Mouse (Mus musculus) spleen, adult 2 months (tissue): ENCODE measurements around the gene Zfr2. TPM values are rescaled to one million over a fixed set of nuclear protein-coding genes. Genes with fewer than 3 reads are reported as not detected.

ENCODE experiments used
- DNase-seq, 2 experiments: peaks; one replicate each; pipeline versions ENCODE4 v3.0.0 to v3.0.0-alpha.2; 2012 to 2021; ENCODE audit warnings: low spot score in 2 of 2, low read depth in 1 of 2
- H3K27ac ChIP-seq: fragments of 200-500 bp; 2 replicates; pipeline ENCODE4 v1.5.1; 2012; ENCODE audit warnings: low read length, inconsistent platforms; ENCODE audit not compliant: insufficient read depth
- H3K27me3 ChIP-seq: fragments of 200-500 bp; 2 replicates; pipeline ENCODE4 v1.6.1; 2012; ENCODE audit warnings: mild to moderate bottlenecking, moderate library complexity, low read length, inconsistent platforms; ENCODE audit not compliant: control insufficient read depth, insufficient read depth
- H3K36me3 ChIP-seq: fragments of 200-500 bp; 2 replicates; pipeline ENCODE4 v1.6.1; 2012; ENCODE audit warnings: mild to moderate bottlenecking, low read length, inconsistent platforms; ENCODE audit not compliant: control insufficient read depth, insufficient read depth
- H3K4me1 ChIP-seq: fragments of 200-500 bp; 2 replicates; pipeline ENCODE4 v1.6.1; 2011; ENCODE audit warnings: inconsistent platforms; ENCODE audit not compliant: control insufficient read depth, insufficient read depth, insufficient read length
- H3K4me3 ChIP-seq: fragments of 200-500 bp; 2 replicates; pipeline ENCODE4 v1.5.1; 2011; ENCODE audit warnings: mild to moderate bottlenecking, inconsistent platforms; ENCODE audit not compliant: insufficient read depth, insufficient read length; ENCODE audit errors: extremely low read depth
- CTCF ChIP-seq: fragments of 200-500 bp; IDR thresholded peaks from 2 replicates; pipeline ENCODE4 v1.5.1; 2011; ENCODE audit warnings: mild to moderate bottlenecking, inconsistent platforms; ENCODE audit not compliant: insufficient read depth, insufficient read length, insufficient replicate concordance; ENCODE audit errors: extremely low read depth
- POLR2A ChIP-seq: fragments of 200-500 bp; IDR thresholded peaks from 2 replicates; pipeline ENCODE4 v1.6.1; 2011; ENCODE audit warnings: low read depth, low read length, inconsistent platforms
- WGBS: fragments of 180-500 bp; shearing (Covaris S2); methylation state at CpG from one replicate; pipeline ENCODE4 v1.1.7; 2018; 5-methylcytosine and 5-hydroxymethylcytosine counted together
- polyA plus RNA-seq: library from polyadenylated mRNA; depleted of rRNA; stranded (reverse); fragments of >200 nt; gene quantifications from 2 replicates; pipeline ENCODE4 v1.2.3, GENCODE M21; 2012

Gene Zfr2
- polyA plus RNA-seq, 1 experiment = 5.5 TPM

GRCm38 (mm10) chr10:81286586-81286985 lies 53.6 kb downstream of the Zfr2 start:
- no peak for DNase-seq
- TF ChIP-seq CTCF (no peak), POLR2A (no peak)
- 45% methylated on average over 6 of the region's 6 CpGs for WGBS
- no peak overlapping the region for H3K4me3 ChIP-seq
- H3K4me1 ChIP-seq = peaks cover 12% of the 10 kb centered on the region; the same call in 1 of the 2 replicates
- H3K36me3 ChIP-seq = no peaks in the 10 kb centered on the region
- no peak overlapping the region for H3K27ac ChIP-seq
- H3K27me3 ChIP-seq = no peaks in the 10 kb centered on the region

- Histone ChIP-seq H3K4me1 (peaks cover 15% of the 10 kb centered on the region; the same call in 1 of the 2 replicates), H3K4me3 (no peak overlapping the region), H3K27ac (no peak overlapping the region), H3K36me3 (no peaks in the 10 kb centered on the region), H3K27me3 (no peaks in the 10 kb centered on the region)
- 74% methylated on average over 8 of the region's 8 CpGs for WGBS
- DNase-seq = peak in 1 of 2 experiments; percentile 64
- TF ChIP-seq CTCF = peak; percentile 66; the same call in 1 of the 2 replicates
- TF ChIP-seq POLR2A = no peak
Observed at GRCm38 (mm10) chr10:81287513-81288157, 54.7 kb downstream of the Zfr2 start.

GRCm38 (mm10) chr10:81288601-81289000 lies 55.6 kb downstream of the Zfr2 start:
- TF ChIP-seq CTCF (no peak), POLR2A (no peak)
- Histone ChIP-seq H3K4me1 (peaks cover 16% of the 10 kb centered on the region; the same call in 1 of the 2 replicates), H3K27me3 (no peaks in the 10 kb centered on the region), H3K36me3 (no peaks in the 10 kb centered on the region), H3K27ac (no peak overlapping the region), H3K4me3 (no peak overlapping the region)
- DNase-seq = peak in 1 of 2 experiments; percentile 35
- 44% methylated on average over 6 of the region's 6 CpGs for WGBS

DNA sequence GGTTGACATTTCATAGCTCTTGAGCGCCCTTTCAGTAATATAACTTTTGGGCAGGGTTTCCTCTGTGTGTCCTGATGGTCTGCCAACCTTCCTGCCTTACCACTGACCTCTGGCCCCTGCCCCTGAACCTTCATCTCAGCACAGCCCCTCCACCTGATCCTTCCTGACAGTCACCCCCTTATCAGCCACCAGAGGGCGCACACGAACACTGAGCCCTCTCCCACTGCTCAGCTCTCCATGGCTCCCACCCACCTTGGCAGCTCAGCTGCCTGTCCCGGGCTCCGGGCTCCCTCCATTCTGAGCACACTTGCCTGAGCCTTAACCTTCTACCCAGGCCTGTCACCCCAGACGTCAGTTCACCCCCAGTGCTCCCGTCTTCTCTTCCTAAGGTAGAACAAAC lies 56.3 kb downstream of the Zfr2 start:
- TF ChIP-seq POLR2A (no peak), CTCF (peak; percentile 94)
- peak in 1 of 2 experiments; percentile 54 for DNase-seq
- no peak overlapping the region for H3K27ac ChIP-seq
- H3K27me3 ChIP-seq = no peaks in the 10 kb centered on the region
- no peaks in the 10 kb centered on the region for H3K36me3 ChIP-seq
- H3K4me1 ChIP-seq = peaks cover 23% of the 10 kb centered on the region; the same call in 1 of the 2 replicates
- no peak overlapping the region for H3K4me3 ChIP-seq
- 14% methylated on average over 7 of the region's 7 CpGs for WGBS

GRCm38 (mm10) chr10:81289811-81290210 lies 56.9 kb downstream of the Zfr2 start:
- H3K4me1 ChIP-seq = peaks cover 27% of the 10 kb centered on the region; the same call in 1 of the 2 replicates
- 77% methylated on average over 14 of the region's 14 CpGs for WGBS
- TF ChIP-seq POLR2A = no peak
- no peak for TF ChIP-seq CTCF
- no peaks in the 10 kb centered on the region for H3K36me3 ChIP-seq
- H3K27me3 ChIP-seq = no peaks in the 10 kb centered on the region
- no peak overlapping the region for H3K4me3 ChIP-seq
- H3K27ac ChIP-seq = no peak overlapping the region
- DNase-seq = no peak

DNA sequence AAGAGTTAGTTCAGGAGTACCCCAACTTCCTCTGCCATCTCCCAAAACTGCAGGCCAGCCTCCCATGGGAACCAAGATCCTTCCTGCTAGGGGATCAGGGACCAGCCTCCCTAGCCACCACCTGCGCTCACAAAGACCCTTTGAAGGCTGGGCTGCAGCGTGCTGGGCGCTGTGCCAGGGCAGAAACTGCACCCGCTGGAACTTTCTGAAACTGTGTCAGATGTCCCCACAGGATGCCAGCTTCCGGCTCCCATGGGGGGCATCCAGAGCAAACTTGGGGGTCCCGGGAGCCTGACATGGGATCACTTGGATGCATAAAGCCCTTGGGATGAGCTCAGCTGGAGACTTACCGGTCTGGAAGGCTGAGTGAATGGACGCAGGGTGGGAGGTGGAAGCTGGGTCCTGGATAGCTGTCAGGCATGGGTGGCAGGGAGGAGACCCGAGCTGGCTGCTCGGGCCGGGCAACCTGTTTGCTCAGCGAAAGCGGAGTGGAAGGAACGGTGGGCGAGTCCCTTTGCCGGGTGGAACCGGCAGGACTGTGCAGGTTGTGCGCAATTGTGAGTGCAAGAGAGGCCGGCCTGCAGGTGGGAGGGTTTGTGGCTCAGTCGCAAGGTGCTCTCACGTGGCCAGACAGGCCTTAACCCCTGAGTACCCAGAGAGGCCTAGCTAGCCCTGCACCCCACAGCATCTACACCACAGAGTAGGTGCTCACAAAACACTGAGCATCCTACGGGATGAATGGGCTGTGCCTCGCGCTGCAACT lies 57.9 kb downstream of the Zfr2 start:
- H3K27me3 ChIP-seq = no peaks in the 10 kb centered on the region
- TF ChIP-seq CTCF = no peak
- TF ChIP-seq POLR2A = no peak
- peaks cover 34% of the 10 kb centered on the region; the same call in 1 of the 2 replicates for H3K4me1 ChIP-seq
- DNase-seq = no peak
- H3K36me3 ChIP-seq = no peaks in the 10 kb centered on the region
- no peak overlapping the region for H3K4me3 ChIP-seq
- H3K27ac ChIP-seq = peak overlapping the region; percentile 22; the same call in 1 of the 2 replicates
- 30% methylated on average over 24 of the region's 24 CpGs for WGBS
